Mouse (Mus musculus) spleen, postnatal 10 days (tissue): ENCODE results near the gene Wdfy3.
A peak's percentile ranks its signal among the peaks of the same experiment; 100 is the strongest.
"Not testable (repeated sequence)": the region's sequence is repeated elsewhere in the genome, so short reads cannot be mapped to it uniquely, and the experiment has no call there.

ENCODE experiments used
- DNase-seq, 2 experiments: peaks; one replicate each; pipeline ENCODE4 v3.0.0; 2021 to 2022; ENCODE audit warnings: low spot score in 2 of 2

The Wdfy3 gene

DNA sequence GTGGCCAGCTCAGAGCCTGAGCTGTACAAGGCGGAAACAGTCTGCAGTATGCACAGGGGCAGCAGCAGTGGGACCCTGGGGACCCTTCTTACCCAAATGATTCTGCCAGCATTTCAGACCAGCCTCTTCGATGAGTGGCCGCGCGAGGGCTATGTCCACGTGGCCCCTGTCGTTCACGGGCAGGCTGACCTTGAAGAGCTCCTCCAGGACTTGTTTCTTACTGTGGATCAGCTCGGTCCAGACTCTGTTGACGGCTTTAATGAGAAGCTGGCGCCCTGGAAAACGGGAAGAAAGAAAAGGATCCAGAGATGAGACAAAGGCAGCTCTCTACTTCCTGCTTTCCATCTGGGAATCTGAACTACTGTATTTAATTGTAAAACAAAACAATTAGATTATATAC lies 184.7 kb downstream of the Wdfy3 start:
- no peak for DNase-seq

DNA sequence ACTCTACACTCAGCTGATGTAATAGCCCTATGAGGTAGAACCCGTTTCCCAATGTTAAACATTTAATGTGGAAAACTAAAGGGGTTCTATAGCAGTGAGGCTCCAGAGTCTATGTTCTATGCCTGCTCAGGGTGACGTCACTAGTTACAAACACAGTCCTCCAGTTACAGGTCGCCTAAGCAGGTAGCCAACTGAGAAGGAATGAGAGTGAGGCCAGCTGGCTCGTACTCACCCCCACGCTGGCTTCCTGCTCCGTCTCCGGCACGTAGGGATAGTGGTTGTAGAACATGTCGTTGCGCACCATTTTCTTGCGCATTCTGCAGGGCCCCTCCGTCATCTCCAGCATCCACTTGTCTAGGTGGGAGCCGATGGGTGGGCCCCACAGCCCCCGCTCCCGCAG lies 187.5 kb downstream of the Wdfy3 start:
- no peak for DNase-seq

DNA sequence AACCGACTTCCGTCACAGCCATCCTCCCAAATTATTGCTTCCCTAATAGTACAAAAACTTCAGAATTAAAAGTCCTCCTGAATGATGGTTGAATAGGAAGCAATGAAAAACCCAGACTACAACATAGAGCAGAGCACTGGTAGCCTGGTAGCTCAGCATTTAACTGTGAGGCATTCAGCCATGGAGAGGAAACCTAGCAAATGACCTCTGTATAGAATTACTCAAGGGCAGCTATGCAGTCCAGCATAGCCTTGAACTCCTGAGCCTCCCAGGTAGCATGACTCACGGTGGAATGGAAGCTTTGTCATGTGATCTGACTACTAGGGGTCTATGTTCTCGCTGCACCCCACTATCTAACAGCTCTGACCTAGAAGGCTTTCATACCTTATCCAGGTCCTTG lies 189.8 kb downstream of the Wdfy3 start:
- no peak for DNase-seq

DNA sequence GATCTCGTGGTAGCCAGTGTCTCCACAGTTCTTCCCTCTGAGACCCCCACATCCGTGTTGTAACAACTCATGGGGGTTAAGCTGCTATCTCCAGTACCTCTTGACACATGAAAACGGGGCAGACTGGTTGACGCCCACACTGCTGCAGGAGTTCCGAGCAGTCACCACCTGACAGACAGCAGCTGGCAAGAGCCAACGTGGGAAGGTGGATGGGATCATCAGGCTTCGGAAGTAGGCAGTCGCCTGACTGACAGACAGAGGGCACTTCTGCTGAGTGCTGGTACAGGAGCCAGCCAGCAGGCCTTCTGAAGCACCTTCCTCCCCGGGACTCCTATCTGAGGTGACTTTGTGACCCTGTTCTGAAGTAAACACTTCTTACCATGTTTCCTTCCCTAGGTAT lies 191.3 kb downstream of the Wdfy3 start:
- no peak for DNase-seq

DNA sequence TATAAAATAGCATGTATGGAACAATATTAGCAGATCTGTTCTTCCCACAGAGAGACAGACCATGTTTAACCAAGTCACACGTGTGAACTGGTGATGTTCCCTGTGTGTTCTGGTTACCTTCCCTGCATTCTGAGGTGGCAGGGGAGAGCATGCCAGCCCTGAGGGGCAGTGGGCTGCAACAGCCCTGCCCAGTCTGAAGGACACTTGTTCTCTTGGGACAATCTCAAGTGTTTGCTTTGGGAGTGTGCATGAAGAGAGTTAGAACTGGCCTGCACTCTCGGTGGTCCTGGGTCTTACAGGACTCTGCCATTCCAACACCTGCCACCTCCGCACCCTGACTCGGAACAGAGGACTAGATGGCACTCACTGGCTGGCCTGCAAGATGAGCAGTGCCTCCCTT lies 193.5 kb downstream of the Wdfy3 start:
- DNase-seq: no peak

DNA sequence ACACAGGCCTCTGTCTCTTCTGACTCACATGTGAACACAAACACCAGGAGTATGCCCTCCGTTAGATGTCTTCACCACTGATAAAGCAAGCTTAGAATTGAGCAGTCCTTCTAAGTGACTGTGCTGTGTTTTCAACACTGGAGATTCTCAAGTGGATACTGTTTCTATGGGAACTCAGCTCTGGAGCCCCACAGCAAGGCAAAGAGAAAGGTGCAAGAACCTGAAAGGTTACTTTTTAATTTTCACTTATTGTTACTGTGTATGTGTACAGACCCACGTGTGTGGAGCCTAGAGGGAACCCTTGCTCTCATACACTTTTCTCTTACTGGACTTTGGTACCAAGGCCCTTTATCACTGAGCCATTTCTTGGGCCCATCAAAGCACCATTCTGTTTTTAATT lies 203.0 kb downstream of the Wdfy3 start:
- no peak for DNase-seq

DNA sequence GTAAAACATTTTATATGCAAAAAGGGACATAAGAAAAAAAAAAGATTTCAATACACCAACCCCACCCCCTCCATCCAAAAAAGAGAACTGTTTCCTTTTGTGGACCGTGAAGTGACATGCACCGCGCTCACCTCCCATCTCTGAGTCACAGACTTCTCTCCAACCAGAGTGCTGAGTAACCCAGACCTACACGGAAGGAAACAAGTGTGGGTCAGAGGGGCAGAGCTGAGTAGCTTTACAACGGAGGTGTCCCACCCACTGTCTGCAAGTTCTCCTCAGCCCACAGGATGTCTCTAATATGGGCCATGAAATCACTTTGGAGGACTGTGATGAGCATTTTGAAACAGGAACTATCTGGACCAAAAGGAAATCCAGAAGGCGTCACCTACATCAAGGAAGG lies 205.8 kb downstream of the Wdfy3 start:
- no peak for DNase-seq

DNA sequence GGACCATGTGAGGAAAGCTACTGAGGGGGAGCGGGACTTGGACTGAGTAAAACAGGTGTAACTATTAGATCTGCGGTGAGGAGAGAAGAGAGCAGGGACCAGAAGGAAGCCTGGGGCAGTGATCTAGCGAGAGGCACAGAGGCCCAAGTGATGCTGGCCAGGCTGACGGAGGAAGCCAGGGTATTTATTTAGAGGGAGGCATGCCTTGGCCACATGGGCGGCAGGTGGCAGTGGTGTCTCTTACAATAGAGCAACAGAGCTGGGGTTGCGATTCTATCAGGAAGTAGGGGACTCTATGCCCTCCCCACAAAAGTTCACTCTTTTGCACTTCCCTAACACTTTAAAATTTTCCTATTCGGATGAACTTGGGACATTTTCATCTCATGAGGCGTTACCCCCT lies 207.1 kb downstream of the Wdfy3 start:
- no peak for DNase-seq

DNA sequence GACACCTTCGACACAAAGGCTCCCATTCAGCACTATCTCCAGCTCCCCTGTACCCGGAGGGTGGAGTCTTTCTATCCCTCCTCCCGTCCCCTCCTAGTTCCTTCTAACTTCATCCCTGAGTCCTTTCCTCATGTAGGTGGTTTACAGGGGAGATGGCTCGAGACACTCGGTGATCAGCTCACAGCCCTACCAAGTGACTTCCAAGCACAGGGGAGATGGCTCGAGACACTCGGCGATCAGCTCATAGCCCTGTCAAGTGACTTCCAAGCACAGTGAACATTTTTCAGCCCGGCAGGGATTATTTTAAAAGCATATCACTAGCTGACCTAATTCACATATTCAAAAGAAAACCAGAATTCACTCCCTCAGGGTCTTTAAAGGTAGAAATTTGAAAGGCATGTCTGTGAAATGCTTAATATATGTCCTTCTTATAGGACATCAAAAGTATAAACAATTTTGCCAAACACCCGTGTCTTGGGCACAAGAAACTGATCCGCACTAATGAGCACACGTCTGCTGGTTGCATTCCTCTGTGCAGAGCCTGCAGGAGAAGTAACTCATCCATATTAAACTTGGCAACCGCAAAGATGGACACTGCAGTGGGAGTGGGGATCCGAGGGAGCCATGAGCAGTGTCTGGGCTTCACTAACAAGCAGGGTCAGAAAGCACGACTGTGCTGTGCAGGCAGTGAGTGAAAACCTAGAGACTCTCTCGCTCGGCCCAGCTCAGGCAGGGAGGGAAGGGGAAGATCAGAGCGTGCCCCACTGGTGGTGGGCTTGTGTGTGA lies 207.7 kb downstream of the Wdfy3 start:
- DNase-seq: no peak

DNA sequence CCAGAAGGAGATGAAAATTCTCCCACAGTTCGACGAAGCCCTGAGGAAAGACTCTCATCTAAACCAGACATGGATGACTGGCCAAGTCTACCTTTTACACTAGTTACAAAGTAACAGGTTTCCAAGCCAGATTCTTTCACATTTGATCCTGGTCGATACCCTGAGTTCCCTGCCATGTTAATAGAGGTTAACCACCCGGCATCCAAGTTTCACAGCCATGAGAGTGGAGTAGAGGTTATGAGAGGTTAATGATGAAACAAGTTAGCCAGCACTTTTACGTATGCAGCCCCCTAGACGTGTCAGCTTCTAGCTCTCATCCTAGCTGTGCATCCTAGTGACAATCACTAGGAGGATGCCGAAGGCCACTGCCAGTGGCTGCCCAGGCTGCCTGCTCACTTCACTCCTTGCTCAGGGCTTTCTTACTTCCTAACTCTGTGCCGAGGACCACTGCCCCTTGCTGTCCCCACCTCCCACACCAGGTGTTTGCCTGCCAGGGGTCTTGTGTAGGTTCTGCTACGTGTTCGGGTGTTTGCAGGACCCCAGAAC lies 210.8 kb downstream of the Wdfy3 start:
- no peak for DNase-seq

DNA sequence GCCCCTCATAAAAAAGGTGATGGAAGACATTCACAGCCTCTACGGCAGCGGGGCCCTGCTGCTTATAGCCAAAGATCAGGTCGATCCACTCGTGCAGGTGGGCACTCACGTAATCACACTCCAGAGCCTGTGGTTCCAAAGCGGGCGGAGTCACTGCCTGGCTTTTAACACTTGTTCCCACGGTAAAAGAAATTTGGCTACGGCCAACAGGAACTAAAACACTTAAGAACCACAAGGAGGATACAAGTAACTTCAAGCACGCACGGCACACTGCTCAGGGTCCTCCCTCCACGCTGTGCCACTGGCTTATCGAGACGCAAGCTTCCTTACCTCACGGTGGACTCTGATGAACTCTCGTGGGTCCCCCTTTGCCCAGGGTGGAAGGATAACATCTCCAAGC lies 214.2 kb downstream of the Wdfy3 start:
- DNase-seq: no peak

DNA sequence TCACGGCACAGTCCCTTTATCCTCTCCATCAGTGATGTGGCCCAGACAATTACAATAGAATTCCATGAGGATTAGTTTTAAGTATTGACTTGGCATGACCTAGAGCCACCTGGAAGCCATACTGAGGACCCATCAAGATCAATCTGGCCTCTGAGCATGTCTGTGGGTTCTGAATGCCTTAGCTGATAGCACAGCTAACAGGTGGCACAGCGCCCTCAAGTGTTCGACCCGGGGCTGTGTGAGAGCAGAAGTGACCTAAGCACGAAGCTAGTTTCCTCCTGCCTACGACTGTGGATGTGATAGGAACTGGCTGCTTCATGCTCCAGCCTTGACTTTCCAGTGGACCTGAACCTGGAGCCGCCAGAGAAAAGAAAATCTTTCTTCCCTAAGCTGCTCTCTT lies 215.1 kb downstream of the Wdfy3 start:
- peak in 1 of 2 experiments; percentile 42 for DNase-seq

DNA sequence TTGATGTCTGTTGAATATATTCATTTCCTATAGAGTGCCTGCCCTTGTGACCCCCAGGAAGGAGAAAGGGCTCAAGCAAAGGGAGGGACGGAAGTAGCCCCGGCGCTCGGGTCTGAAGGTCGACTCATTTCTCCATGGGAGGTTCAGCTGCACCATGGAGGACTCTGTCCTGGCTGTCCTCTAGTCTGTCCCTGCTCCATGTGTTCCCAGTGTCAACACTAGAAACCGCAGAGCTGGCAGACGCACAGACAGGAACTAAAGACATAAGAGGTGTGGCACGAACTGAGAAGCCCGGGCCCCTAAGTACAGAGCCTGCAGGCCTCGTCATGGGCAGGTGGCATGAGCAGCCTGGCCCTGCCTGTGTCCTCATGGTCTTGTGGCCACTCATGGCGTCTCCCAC lies 215.6 kb downstream of the Wdfy3 start:
- DNase-seq: no peak

DNA sequence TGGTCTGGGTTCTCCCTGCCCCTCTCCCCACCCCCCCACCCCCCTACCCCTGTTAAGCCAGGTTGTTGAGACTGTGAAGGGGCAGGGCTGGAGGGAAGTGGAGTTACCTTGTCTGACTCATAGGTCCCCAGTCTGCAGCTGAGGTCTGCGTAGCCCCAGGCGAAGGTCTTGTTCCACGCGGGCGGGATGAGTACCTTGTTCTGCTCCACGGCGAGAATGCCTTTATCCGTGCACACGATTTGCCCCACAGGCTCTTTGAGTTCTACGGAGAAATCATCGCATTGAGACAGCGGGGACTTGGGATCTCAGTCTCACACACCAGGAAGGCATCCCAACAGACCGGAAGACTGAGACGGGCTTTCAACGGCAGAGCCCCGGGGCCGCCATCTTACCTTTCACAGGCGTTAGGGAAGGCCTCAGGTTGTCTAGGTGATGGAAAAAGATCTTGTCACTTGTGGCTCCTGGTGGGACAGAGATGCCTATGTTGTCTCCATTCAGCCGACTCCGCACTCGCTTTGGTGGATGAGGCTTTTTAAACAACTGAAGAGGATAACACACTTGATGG lies 217.5 kb downstream of the Wdfy3 start:
- no peak for DNase-seq

DNA sequence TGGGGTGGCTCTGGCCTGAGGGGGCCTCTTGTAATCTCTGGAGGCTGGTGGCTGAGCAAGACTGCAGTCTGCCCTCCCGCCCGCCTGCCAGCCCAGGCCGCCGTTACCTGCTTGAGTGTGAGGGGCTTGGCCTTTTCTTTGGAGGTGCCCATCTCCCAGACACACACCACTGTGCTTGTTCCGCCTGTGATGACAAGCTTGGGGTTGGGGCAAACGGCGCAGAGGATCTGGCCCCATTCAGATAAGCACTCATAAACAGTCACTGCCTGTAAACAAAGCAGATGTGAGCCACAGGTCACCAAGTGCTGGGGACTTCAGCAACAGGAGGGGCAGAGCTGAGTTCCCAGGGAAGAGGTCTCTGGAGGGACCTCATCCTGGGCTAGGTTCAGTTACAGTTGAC lies 218.6 kb downstream of the Wdfy3 start:
- DNase-seq: no peak

DNA sequence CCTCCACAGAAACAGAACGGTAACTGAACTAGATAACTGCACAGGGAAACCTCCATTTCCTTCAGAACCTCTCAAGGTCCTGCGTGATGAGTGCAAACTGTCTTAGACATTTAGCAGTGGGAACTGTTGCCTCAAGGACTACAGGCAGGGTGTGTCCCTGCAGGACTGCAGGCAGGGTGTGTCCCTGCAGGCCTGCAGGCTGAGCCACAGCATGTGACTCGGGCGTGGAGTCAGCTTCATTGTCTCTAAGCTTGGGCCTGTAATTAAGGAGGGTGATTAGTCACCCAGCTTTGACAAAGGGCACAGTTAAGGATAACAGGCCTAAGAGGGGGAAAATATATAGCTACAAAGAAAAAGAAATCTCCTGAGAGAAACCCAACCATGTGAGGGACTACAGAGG lies 222.0 kb downstream of the Wdfy3 start:
- no peak for DNase-seq

DNA sequence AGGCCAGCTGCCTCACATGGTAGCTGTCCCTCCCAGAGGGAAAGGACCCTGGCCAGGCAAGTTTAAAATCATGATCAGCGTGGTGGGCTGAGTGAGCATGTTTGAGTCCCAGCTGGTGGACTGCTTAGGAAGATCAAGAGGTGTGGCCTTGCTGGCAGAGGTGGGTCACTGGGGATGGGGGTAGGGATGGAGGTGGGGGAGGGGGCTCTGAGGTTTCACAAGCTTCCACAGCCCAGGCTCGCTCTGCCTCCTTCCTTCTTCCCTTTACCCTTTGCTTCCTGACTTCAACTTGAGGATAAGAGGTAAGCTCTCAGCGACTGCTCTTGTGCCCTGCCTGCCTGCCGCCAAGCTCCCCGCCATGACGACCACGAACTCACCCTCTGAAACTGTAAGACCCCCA lies 222.4 kb downstream of the Wdfy3 start:
- DNase-seq: no peak

DNA sequence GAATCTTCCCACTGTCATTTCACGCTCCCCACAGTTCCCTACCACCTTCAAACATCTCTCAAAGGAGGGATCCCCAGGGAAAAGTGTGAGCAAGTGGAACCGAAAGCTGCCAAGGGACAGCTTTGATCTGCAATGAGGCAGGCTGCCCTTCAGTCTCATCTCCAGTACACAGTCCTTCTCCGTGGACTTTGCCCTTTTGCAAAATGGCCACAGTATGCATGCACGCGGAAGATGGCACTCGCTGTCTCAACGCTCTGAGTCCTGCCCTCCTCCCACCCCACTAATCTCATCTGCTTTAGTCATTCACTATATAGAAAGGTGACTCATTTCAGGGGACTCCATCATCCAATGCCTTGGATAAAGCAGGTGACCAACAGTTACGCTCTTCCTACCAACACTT lies 223.8 kb downstream of the Wdfy3 start:
- DNase-seq: no peak

DNA sequence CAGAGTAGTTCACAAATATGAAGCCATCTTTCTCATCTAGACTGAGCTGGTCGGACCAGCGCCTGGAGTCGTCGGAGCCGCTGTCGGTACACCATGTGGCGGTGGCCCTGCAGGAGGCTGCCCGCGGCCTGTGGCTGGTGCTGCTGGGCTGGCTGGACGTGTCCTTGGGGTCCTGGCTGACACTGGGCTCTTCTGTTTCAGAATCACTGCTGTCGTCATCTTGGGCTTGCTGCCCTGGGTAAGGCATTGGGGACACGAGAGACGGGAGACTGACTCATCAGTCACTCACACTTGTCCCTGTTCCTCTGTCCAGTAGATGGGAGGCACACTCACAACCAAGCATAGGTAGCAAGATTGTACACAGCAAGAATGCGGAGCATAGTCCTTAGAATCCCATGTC lies 224.7 kb downstream of the Wdfy3 start:
- no peak for DNase-seq

DNA sequence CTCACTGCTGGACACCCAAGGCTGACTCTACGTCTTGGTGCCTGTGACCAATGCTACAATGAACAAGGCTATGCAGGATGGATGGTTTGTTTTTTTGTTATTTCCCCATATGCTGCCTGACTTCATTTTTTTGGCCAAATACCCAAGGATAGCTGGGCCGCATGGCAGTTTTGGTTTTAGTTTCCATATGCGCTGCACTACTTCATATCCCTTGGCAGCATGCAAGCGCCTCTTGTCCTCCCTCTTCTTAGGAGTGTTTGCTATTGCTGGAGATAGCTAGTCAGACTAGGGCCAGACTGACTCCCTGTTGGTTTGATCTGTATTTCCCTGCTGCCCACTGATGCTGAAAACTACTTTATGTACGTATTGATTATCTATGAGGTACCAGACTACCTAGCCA lies 229.2 kb downstream of the Wdfy3 start:
- no peak for DNase-seq

DNA sequence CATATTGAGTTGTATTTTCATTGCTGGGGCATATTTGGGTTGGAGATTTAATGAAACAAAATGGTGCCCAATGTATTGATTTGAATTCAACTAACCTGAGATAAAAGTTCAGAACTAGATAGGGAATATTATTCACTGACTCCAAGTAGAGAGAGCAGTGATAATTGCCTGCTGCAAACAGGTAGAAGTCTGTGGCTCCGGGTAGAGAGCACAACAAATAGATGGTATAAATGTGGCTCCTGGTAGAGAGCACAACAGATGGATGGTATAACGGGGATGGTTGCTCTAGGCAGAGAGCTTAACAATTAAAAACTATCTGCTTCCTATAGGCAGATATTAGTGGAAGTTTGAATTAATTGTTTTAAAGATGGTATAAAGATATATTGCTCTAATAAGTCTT lies 232.1 kb downstream of the Wdfy3 start:
- DNase-seq: not testable (repeated sequence)

DNA sequence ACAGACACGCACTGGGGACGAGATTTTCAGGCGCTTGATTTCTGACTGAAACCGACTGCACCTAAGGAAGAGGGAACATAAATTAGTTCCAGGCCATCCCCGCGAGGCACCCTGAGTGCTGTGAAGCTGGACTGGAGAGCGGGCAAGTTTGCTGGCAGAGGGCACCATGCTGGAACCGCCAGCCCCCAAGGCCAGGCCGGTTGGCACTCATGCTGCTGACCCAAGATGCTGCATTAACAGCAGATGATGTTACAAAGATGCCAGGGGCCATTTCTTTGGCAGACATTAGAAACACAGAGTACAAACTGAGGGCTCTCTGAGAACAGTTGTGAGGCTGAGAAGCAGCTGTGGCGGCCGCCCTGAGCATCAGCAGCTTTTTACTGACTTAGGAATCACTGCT lies 233.5 kb downstream of the Wdfy3 start:
- DNase-seq: no peak

DNA sequence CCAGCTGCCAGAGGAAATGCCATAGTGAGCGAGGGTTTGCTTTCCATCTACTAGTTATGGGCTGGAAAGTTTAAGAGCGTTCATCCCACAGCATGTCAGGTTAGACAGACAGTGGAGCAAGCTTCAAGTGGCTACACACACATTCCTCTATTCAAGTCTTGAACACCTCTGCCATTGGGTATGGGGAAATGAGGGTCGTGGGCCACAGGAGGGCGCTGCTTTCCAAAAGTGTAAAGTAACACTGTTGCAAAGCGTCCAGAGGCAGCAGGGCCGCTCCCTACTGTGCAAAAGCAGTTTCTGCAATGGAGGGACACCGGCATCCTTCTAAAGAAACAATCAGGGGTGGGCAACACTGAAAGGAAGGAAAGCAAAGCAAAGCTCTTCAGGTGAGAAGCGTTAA lies 235.8 kb downstream of the Wdfy3 start:
- DNase-seq: peak in 1 of 2 experiments; percentile 34

DNA sequence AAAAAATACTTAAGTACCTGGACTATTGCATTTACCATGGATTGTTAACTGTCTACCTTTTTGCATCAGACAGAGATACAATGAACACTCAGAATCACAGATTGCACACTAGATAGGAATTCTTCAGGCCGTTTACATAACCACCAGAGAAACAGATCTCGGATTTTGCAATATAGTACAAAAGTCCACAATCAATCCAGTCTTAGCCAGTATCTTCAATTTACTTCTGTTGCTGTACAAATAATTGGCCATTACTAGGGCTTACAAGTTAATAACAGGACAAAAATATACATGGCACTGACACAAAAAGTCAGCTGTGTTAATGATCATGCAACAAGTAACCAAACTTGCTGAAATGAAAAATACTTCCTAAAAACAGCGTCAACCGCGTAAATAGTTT lies 236.7 kb downstream of the Wdfy3 start:
- DNase-seq: no peak
